Mouse (Mus musculus): ENCODE data around the gene Fam222b.
A peak's percentile ranks its signal among the peaks of the same experiment; 100 is the strongest.

- TF ChIP-seq CTCF (IDR thresholded peaks at IDR 0.05; ENCODE audit: low read depth) (no peak), EP300 (IDR thresholded peaks at IDR 0.05; ENCODE audit: low read depth) (peak; percentile 73)
Observed at GRCm38 (mm10) chr11:78122815-78123214, 28.4 kb downstream of the Fam222b start.

All from liver, postnatal 0 days (tissue).